Mouse (Mus musculus): Measurements from ENCODE around the gene Ccdc6.

- TF ChIP-seq POLR2A (IDR thresholded peaks at IDR 0.05; ENCODE audit: extremely low read depth, insufficient read depth, low read length) (no peak), CTCF (IDR thresholded peaks at IDR 0.05; ENCODE audit: extremely low read depth, insufficient read depth, low read length) (no peak)
Observed at GRCm38 (mm10) chr10:70198012-70198411, 101.1 kb downstream of the Ccdc6 start.

All from cortical plate, adult 2 months (tissue).